Mouse (Mus musculus) adrenal gland (tissue): Measurements from ENCODE around the gene Mknk2.

Experiments used
- intact Hi-C: fragments of 180-260 bp; cut with DNase I; formaldehyde crosslinking; loops from one replicate; pipeline ENCODE4 v1.15.1; 2025
- long read RNA-seq, 2 experiments: library from polyadenylated mRNA; unstranded; transcript quantifications; one replicate each; pipeline ENCODE4 v2.0.0; 2020; ENCODE audit warnings: borderline replicate concordance in 1 of 2; ENCODE audit not compliant: insufficient replicate concordance in 1 of 2

The Mknk2 gene
- long read RNA-seq, experiment 1, partial matches to known transcripts = 0 of 9 reads
- long read RNA-seq, experiment 1, other reads (novel, unspliced or antisense) = 9 of 9 reads
- long read RNA-seq, experiment 2, partial matches to known transcripts = 8 of 9 reads
- long read RNA-seq, experiment 2, other reads (novel, unspliced or antisense) = 0 of 9 reads

DNA sequence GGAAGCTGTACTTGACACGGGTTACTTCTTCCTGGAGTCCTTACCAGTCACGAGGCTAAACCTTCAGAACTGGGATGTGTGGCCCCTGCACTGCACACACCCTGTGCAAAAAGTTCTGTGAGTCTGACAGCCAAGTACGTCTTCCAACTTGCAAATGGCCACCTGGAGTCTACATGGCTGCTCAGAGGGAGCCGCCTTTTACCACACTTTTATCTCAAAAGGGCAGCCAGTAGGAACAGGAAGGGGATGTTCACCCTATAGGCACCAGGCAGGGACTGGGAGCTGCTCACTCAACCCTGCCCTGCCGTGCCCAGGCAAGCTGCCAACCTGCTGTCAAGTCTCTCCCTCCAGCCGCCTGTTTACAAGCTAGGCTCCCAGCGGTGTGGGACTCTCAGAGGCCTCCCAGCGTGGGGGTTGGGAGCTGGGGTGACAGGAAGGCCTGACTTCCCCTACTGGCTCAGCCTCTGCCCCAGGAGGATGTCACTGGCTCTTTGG, at the start of gene Mknk2:
TSS of gene Mknk2 (minus strand) at position 171 of the 495 bp plus-strand sequence.
- intact Hi-C loops = no loop called here

GRCm38 (mm10) chr10:80717281-80717680, 39.4 kb upstream of the Mknk2 start:
- intact Hi-C loops = no loop called here

DNA sequence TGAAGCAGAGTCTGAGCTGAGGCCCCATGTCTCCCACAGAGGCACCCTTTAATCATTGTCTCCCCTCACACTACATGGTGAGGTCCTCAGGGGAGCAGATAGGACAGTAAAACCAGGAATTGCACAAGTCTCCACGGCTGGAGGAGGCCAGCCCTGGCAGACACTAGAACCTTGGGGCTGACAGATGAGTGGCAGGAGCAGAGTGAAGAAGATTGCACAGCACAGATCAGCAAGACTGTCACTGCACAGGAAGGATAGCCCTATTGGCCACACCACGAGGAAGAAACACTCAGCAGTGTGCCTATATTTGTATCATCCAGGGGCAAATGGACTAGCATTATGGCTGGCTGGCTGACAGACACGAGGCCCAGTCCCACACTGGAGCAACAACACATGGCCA, 32.9 kb upstream of the Mknk2 start:
- intact Hi-C loops = no loop called here

DNA sequence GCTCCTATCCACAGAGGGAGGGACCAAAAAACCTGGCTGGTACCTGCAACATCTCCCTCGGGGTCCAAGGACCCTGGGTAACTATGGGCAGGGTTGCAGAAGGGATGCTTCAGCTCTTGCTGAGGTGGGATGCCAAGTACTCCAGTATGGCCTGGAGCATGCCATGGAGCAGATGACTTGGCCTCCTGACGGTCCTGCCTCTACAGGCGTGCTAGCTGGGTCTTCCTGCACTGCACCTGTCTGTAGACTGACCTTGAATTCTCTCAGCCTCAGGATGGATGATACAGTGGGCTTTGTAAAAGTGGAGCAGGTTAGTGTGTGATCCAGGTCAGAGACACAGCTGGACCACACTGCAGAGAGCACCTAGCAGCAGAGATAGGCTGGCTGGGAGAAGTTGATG, 27.6 kb upstream of the Mknk2 start:
- intact Hi-C loops = no loop called here

GRCm38 (mm10) chr10:80705033-80705432, 27.1 kb upstream of the Mknk2 start:
- intact Hi-C loops = no loop called here

DNA sequence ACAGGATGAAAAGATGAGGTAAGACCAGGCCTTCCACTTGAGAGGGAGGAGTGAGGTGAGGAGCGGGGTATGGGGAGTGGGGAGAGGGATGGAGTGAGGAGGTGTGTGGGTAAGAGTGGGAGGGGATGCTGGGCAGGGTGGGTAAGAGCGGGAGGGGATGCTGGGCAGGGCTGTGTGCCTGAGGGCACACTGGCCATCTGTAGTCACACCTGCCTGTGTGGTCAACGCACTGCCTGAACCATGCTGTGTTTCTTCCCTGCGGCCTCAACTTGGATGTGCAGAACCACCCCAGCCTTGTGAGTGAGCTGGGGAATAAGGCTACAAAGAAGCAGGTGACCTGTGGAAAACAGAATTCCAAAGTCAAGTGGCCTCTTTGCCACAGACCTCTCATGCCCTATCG, 26.5 kb upstream of the Mknk2 start:
- intact Hi-C loops = loop anchor here (5.0 kb wide), 1 partner anchor 33 kb away; no protein-coding TSS in a partner anchor

GRCm38 (mm10) chr10:80703643-80704042, 25.7 kb upstream of the Mknk2 start:
- intact Hi-C loops = loop anchor here (5.0 kb wide), 1 partner anchor 34 kb away; no protein-coding TSS in a partner anchor

DNA sequence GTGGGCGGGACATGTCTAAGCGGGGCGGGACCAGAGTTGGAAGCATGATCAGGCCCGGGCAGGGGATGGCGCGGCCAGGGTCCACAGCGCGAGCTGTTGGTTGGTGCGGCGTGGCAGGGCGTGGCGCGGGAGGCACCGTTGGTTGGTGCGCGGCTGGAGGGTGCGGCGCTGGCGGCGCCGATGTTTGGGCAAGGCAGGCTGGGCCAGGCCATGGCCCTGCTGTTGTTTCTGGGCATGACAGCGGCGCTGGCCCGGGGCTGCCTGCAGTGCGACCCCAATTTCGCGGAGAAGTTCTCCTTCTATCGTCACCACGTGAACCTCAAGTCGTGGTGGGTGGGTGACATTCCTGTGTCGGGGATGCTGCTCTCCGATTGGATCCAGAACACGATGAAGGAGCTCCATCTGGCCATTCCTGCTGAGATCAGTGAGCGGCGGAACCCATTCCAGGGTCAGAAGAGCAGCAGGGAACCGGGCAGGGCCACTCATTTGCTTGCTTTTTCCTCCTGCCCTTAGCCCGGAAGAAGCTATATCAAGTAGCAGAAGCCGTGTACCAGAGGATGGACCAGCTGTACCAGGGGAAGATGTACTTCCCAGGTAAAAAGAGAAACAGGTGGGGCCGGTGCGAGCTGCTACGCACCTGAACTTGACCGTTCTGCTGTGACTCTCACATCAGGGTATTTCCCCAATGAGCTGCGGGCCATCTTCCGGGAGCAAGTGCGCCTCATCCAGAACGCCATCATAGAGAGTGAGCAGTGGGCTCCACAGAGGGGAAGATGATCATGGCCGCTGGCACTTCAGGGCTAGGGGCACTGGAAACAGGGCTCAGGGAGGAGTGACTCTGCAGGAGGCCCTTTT, 24.9 kb upstream of the Mknk2 start:
- intact Hi-C loops = loop anchor here (5.0 kb wide), 1 partner anchor 35 kb away; no protein-coding TSS in a partner anchor

GRCm38 (mm10) chr10:80701721-80702535, 24.0 kb upstream of the Mknk2 start, which contains the start of the genes Mob3a and Izumo4:
TSS of gene Mob3a (minus strand) at chr10:80701977.
TSS of gene Izumo4 (plus strand) at chr10:80702184.
- intact Hi-C loops = loop anchor here (5.0 kb wide), 1 partner anchor 35 kb away; no protein-coding TSS in a partner anchor

GRCm38 (mm10) chr10:80700732-80701131, 22.8 kb upstream of the Mknk2 start:
- intact Hi-C loops = loop anchor here (5.0 kb wide), 1 partner anchor 37 kb away; no protein-coding TSS in a partner anchor

GRCm38 (mm10) chr10:80700038-80700504, 22.2 kb upstream of the Mknk2 start:
- intact Hi-C loops = loop anchor here (5.0 kb wide), 1 partner anchor 37 kb away; no protein-coding TSS in a partner anchor

- intact Hi-C loops = loop anchor here (10.0 kb wide), 1 partner anchor 244 kb away; no protein-coding TSS in a partner anchor
Observed at GRCm38 (mm10) chr10:80698605-80699004, 20.7 kb upstream of the Mknk2 start.

GRCm38 (mm10) chr10:80697812-80698211, 19.9 kb upstream of the Mknk2 start:
- intact Hi-C loops = loop anchor here (10.0 kb wide), 1 partner anchor 243 kb away; no protein-coding TSS in a partner anchor

DNA sequence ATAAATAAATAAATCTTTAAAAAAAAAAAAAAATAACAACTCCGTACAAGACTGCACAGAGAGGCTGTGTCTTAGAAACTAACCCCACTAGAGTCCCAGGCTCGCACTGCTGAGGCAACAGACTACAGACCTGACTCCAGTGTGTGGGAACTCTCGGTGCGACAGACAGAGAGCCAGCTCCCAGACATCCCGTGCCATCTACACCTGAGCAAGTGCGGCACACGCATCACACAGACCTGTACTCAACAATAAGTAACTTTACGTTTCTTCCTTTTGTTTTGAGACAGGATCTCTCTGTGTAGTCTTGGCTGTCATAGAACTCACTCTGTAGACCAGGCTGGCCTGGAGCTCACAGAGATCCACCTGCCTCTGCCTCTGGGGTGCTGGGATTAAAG, 19.5 kb upstream of the Mknk2 start:
- intact Hi-C loops = loop anchor here (10.0 kb wide), 1 partner anchor 243 kb away; no protein-coding TSS in a partner anchor

DNA sequence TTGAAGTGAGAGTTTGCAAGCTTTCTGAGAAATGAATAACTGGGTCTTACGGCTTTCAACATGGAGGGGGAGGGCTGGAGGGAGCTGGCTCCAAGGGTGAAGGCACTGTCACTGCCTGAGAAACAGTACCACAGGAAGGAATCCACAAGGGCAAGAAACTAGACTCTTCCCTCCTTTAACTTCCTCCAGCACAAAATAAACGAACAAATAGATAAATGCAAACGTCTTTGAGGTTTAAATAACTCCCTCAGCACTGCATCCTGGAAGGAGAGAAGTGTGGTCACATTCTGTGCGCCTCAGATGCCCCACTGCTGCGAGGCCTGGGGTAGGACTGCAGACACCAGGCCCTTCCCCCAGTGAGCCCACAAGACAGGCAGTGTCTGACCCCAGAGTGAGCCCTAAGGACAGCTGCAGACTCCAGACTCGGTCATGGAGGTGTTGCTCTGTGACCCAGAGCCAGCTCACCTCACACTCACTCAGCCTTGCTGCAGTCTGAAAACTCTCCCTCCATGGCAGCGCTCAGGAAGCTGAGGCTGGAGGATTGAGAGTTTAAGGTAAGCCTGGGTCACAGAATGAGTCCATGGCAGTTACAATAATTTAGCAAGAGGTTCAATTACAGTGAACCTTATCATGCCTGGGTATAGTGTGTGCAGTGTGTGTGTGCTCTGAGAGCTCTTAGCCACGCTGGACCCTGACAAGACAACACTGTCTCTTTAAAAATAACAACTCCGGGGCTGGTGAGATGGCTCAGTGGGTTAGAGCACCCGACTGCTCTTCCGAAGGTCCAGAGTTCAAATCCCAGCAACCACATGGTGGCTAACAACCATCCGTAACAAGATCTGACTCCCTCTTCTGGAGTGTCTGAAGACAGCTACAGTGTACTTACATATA, 18.8 kb upstream of the Mknk2 start:
- intact Hi-C loops = loop anchor here (10.0 kb wide), 1 partner anchor 242 kb away; no protein-coding TSS in a partner anchor

GRCm38 (mm10) chr10:80695801-80696501, 18.0 kb upstream of the Mknk2 start:
- intact Hi-C loops = loop anchor here (10.0 kb wide), 1 partner anchor 241 kb away; no protein-coding TSS in a partner anchor

GRCm38 (mm10) chr10:80695186-80695585, 17.3 kb upstream of the Mknk2 start:
- intact Hi-C loops = loop anchor here (10.0 kb wide), 1 partner anchor 240 kb away; no protein-coding TSS in a partner anchor

- intact Hi-C loops = loop anchor here (10.0 kb wide), 1 partner anchor 240 kb away; no protein-coding TSS in a partner anchor
Observed at GRCm38 (mm10) chr10:80694159-80694938, 16.4 kb upstream of the Mknk2 start.
